Mouse (Mus musculus) hindbrain, postnatal 0 days (tissue): ENCODE measurements at regions not wholly inside any gene's neighbourhood (a gene's known extent, or its start where the extent isn't known, plus 50 kb on each side); places are given as distances from the start of the nearest gene placed in this dataset.

Experiments
- ATAC-seq: fragments of 200-750 bp; cut with Nextera tagmentation; 2 replicates; pipeline ENCODE4 v1.8.0; 2017; ENCODE audit warnings: mild to moderate bottlenecking, moderate TSS enrichment, moderate library complexity
- DNase-seq: peaks from one replicate; pipeline ENCODE4 v3.0.0-alpha.2; 2015; ENCODE audit warnings: low spot score
- H3K27ac ChIP-seq: fragments of 300-500 bp; sonication (generic); 2 replicates; pipeline ENCODE4 v1.5.1; 2014; ENCODE audit warnings: mild to moderate bottlenecking
- H3K27me3 ChIP-seq: fragments of 300-500 bp; sonication (generic); 2 replicates; pipeline ENCODE4 v1.6.1; 2014; ENCODE audit warnings: low read length, mixed read lengths; ENCODE audit not compliant: insufficient read depth
- H3K36me3 ChIP-seq: fragments of 300-500 bp; sonication (generic); 2 replicates; pipeline ENCODE4 v1.6.1; 2014; ENCODE audit warnings: low read length, mixed read lengths; ENCODE audit not compliant: insufficient read depth
- H3K4me1 ChIP-seq: fragments of 300-500 bp; sonication (generic); 2 replicates; pipeline ENCODE4 v1.6.1; 2014; ENCODE audit warnings: antibody characterized with exemption, low read length, mixed read lengths; ENCODE audit not compliant: insufficient read depth
- H3K4me2 ChIP-seq: fragments of 300-500 bp; sonication (generic); 2 replicates; pipeline ENCODE4 v1.6.1; 2014; ENCODE audit warnings: low read depth, mild to moderate bottlenecking, low read length, moderate library complexity, mixed read lengths
- H3K4me3 ChIP-seq: fragments of 300-500 bp; sonication (generic); 2 replicates; pipeline ENCODE4 v1.5.1; 2014; ENCODE audit warnings: low read length
- H3K9ac ChIP-seq: fragments of 300-500 bp; sonication (generic); replicated peaks from 2 replicates; pipeline ENCODE4 v1.6.1; 2014; ENCODE audit warnings: mild to moderate bottlenecking, low read length, moderate library complexity, mixed read lengths
- H3K9me3 ChIP-seq: fragments of 300-500 bp; sonication (generic); 2 replicates; pipeline ENCODE4 v1.6.1; 2016; ENCODE audit warnings: low read length, mixed read lengths
- CTCF ChIP-seq: IDR thresholded peaks from 2 replicates; pipeline ENCODE4 v1.5.1; 2016; ENCODE audit warnings: antibody characterized with exemption, control low read depth, low read depth
- WGBS: fragments of 180-500 bp; shearing (Covaris S2); extraction: QIAGEN DNeasy Blood & Tissue Kit; methylation state at CpG from one replicate; pipeline ENCODE4 v1.1.7; 2014; 5-methylcytosine and 5-hydroxymethylcytosine counted together

GRCm38 (mm10) chr7:72711193-72712131 lies 405.1 kb upstream of the Mctp2 start:
- ATAC-seq (no peak), DNase-seq (no peak)
- Histone ChIP-seq H3K4me3 (no peak overlapping the region), H3K36me3 (no peaks in the 10 kb centered on the region), H3K27me3 (no peaks in the 10 kb centered on the region), H3K4me1 (no peaks in the 10 kb centered on the region), H3K9me3 (no peaks in the 10 kb centered on the region), H3K9ac (no peak overlapping the region), H3K27ac (no peak overlapping the region), H3K4me2 (no peak overlapping the region)
- TF ChIP-seq CTCF = peak; percentile 15; the same call in 1 of the 2 replicates
- 62% methylated on average over 8 of the region's 8 CpGs for WGBS

- Histone ChIP-seq H3K27me3 (no peaks in the 10 kb centered on the region), H3K27ac (no peak overlapping the region), H3K4me2 (no peak overlapping the region), H3K9ac (no peak overlapping the region), H3K9me3 (no peaks in the 10 kb centered on the region), H3K4me1 (no peaks in the 10 kb centered on the region), H3K36me3 (no peaks in the 10 kb centered on the region), H3K4me3 (no peak overlapping the region)
- no peak for TF ChIP-seq CTCF
- ATAC-seq (no peak), DNase-seq (no peak)
- 72% methylated on average over 5 of the region's 5 CpGs for WGBS
Observed at GRCm38 (mm10) chr7:72715401-72715800, 409.0 kb upstream of the Mctp2 start.

- no peak overlapping the region for H3K9ac ChIP-seq
- no peaks in the 10 kb centered on the region for H3K4me1 ChIP-seq
- H3K27me3 ChIP-seq = no peaks in the 10 kb centered on the region
- no peak overlapping the region for H3K4me3 ChIP-seq
- H3K4me2 ChIP-seq = no peak overlapping the region
- no peaks in the 10 kb centered on the region for H3K36me3 ChIP-seq
- DNase-seq (no peak), ATAC-seq (no peak)
- no peaks in the 10 kb centered on the region for H3K9me3 ChIP-seq
- H3K27ac ChIP-seq = no peak overlapping the region
- no peak for TF ChIP-seq CTCF
- WGBS = 66% methylated on average over 1 of the region's 1 CpGs
Observed at GRCm38 (mm10) chr7:72716051-72716450, 409.6 kb upstream of the Mctp2 start.

- no peaks in the 10 kb centered on the region for H3K27me3 ChIP-seq
- no peak overlapping the region for H3K4me2 ChIP-seq
- WGBS = 75% methylated on average over 9 of the region's 9 CpGs
- ATAC-seq (no peak), DNase-seq (no peak)
- H3K4me3 ChIP-seq = no peak overlapping the region
- no peak overlapping the region for H3K27ac ChIP-seq
- H3K9me3 ChIP-seq = no peaks in the 10 kb centered on the region
- H3K9ac ChIP-seq = no peak overlapping the region
- H3K36me3 ChIP-seq = no peaks in the 10 kb centered on the region
- TF ChIP-seq CTCF = no peak
- H3K4me1 ChIP-seq = no peaks in the 10 kb centered on the region
Observed at GRCm38 (mm10) chr7:72726214-72726854, 419.9 kb upstream of the Mctp2 start.

GRCm38 (mm10) chr7:72737792-72738191 lies 431.4 kb upstream of the Mctp2 start:
- Histone ChIP-seq H3K9ac (no peak overlapping the region), H3K36me3 (no peaks in the 10 kb centered on the region), H3K27ac (no peak overlapping the region), H3K4me1 (no peaks in the 10 kb centered on the region), H3K4me2 (no peak overlapping the region), H3K4me3 (no peak overlapping the region), H3K9me3 (no peaks in the 10 kb centered on the region), H3K27me3 (no peaks in the 10 kb centered on the region)
- peak; percentile 37; the same call in 1 of the 2 replicates for TF ChIP-seq CTCF
- ATAC-seq = 0 out of 2 replicates have a peak, but pooled peaks have one; percentile 10
- WGBS = 38% methylated on average over 8 of the region's 8 CpGs
- DNase-seq = peak; percentile 30

- Histone ChIP-seq H3K4me1 (no peaks in the 10 kb centered on the region), H3K9ac (no peak overlapping the region), H3K4me2 (no peak overlapping the region), H3K9me3 (no peaks in the 10 kb centered on the region), H3K4me3 (no peak overlapping the region), H3K27me3 (no peaks in the 10 kb centered on the region), H3K27ac (no peak overlapping the region), H3K36me3 (no peaks in the 10 kb centered on the region)
- no peak for TF ChIP-seq CTCF
- 33% methylated on average over 13 of the region's 13 CpGs for WGBS
- ATAC-seq (0 out of 2 replicates have a peak, but pooled peaks have one; percentile 38), DNase-seq (peak; percentile 39)
Observed at GRCm38 (mm10) chr7:72738324-72738944, 432.0 kb upstream of the Mctp2 start.
